Mouse (Mus musculus) lung, adult 18-20 months (tissue): ENCODE measurements at regions not wholly inside any gene's neighbourhood (a gene's known extent, or its start where the extent isn't known, plus 50 kb on each side); places are given as distances from the start of the nearest gene placed in this dataset.

Source experiments
- DNase-seq, 2 experiments: peaks; one replicate each; pipeline ENCODE4 v3.0.0; 2022; ENCODE audit warnings: mixed read lengths in 2 of 2

DNA sequence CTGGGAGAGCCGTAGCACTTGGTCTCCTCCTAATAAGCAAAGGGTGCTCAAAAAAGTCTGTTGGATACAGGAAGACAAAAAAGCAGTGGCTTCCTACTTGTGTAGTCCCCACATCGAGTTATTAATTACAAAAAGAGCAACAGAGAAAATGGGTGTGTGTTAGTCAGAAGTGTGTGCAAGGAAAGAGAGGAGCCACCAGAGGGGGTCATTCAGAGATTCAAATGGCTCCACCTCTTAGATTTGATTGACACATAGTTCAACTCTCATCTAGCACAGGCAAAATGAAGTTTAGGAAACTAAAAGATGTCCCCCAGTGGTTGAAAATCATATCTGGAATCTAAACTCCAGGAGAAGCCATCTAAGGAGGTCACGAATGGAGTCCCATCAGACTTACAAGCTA, 200.2 kb upstream of the Hnrnpa3 start:
- no peak for DNase-seq

DNA sequence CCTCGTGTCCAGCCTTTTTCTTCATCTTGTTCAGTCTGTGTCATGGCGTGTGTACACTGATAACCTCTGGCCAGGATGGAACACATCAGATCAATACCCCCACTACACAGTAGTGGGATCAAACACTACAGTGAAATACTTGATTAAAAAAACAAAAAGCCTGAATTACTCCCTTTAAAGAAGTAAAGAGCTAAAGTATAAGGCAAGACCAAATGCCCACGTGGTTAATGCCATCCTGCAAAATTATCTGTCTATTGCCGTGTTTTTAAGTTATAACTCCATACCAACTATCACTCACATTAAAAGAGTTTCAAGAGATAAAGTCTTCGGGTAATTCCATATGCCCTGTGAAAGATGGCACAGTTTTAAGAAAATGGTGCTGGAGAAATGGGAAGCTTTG, 198.6 kb upstream of the Hnrnpa3 start:
- no peak for DNase-seq

DNA sequence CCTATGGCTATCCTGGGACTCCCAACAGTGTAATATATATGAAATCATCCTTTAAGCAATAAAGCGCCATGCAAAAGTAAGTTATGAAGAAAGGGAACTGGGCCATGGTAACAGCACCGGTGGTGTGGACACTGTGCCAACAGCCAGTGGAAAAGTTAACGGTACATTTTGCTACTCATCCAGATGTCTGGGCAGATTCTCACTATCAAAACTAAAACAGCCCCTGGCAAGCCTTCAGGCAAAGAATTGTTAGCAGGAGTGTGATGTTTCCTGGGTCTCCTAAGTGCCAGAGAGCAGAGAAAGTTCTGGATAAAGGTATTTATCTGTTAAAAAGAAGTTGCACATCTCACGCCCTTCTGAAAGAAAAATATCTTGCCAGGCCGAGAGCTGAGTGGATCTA, 198.0 kb upstream of the Hnrnpa3 start:
- DNase-seq: no peak

DNA sequence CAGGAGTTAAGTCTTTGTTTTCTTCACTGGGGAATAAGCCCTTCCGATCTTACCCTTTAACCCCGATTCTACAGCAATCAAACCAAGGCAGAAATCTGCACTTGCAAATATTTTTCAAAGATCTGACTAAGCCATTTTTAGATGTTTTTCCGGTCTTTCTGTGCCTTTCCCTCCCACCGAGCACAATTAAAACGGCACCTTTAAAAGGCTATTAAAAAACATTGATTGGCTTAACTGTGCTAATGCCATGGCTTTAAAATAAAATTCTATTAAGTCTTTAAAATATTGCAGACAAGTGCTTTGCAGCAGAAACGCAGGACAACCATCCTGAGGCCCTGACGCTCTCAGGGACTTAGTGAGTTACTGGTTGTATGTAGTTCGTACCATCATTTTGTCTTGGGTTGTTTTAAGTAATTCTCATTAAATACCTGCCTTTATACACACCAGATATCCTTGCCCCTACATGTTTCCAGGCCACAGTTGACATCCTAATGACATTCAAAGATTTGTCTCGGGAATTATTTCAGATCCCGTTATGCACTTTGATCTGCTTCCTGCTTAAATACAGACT, 197.6 kb upstream of the Hnrnpa3 start:
- DNase-seq: no peak

DNA sequence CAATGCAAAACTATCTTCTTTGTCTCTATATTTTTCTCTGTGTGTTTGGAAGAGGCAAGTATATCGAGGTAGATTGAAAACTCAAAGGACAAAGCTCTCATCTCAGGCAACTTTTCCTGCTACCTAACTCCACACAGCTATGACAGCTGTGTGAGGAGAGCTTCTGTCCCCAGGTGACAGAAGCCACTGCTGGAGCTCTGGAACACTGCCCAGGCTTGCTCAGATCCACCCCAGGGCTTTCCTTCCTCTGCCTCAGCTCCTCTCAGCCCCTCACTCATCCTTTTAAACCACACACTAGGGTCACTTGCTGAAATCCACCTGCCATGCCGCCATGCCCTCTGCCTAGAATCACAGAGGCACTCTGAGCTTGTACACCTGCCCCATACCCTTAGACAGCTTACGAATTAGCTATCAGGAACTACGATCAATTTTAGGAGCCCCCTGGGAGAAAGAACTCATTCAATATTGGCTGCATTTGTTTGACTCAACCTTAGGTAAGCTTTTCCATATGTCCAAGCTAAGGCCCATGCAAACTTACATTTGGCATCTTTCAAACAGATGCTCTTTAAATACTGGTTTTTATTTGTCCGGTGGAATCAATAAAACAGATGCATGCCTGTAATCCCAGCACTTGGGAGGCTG, 196.9 kb upstream of the Hnrnpa3 start:
- no peak for DNase-seq

DNA sequence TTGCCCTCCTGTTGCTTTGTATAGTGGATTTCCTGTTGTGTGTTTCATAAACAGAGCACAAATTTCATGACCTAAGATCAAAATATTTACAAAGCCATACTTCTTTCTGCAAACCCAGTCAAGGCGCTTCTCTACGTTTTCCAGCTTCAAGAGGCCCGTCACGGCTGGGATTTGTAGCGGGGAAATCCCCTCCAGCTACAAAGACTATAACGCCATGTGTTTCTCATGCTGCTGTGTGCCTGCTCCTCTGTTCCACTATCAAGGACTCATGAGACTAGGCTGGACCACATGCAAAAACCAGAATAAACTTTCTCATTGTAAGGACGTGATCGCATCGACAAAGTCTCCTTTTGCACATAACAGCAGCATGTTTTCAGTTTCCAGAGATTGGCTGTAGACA, 196.0 kb upstream of the Hnrnpa3 start:
- DNase-seq: no peak

DNA sequence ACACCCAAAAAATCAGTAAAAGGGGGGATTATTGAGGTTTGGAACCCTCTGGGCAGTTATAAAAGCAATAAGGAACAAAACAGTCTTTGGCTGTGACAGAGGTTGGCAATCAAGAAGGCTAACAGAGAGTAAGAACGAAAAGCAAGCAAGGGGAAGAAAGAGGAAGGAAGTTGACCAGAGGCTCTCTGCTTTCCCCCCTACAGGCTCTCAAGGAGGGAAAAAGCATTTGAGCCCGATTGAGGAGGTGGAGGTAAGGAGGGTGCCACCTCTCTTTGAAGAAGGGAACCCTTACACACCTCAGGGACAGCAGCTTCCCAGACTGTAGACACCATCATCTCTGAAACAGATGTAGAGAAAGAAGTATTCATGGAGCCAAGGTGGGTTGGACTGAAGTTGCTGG, 194.6 kb upstream of the Hnrnpa3 start:
- DNase-seq: no peak

DNA sequence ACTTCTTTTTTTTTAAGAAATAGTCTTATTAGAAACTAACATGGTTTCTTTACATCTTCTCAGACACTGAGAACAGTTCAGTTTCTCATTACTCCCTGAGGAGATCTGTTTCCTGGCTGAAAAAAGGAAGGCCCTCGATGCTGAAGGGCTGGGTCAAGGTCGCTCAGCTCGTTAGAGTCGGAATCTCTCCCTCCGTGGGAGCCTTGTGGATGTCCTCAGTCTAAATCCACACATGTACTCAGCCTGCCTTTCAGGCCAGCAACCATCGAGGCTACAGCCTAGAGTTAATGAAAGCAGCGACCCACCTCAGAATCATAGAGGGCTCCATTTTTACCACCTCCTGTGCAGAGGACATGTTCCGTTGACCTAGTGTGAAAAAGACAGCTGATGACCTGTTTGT, 190.2 kb upstream of the Hnrnpa3 start:
- no peak for DNase-seq

DNA sequence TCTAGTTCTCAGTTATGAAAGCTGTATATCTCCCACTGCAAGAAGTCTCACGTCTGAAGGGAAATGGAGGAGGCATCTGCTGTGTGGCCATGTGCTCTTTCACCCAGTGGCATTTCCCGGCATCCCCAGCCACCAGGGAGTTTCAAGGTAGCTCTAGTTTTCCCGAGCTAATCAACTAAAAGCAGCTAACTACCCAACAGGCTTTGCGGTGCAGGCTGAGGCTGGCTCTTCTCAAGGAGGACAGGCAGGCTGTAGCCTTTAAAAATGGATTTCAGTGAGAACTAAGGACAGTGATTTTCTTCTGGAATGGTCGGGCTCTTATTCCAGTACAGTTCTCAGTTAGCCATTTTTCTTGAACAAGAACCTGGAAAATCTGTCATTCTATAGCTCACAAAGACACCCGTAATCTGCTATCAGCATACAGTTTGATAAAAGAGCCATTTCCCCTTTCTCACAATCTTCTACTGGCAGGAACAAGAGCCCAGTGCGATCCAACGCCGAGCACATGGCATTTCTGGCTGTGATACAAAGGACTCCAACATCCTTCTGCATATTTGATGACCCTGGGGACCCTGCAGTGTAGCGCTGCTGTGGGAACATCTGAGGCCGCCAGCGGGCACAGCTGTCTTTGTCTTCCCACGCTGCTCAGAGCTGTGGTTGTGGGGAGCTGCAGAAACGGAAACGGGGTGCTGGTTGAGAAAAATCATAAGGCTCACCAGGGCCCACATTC, 188.9 kb upstream of the Hnrnpa3 start:
- DNase-seq: peak; percentile 27 to 31

DNA sequence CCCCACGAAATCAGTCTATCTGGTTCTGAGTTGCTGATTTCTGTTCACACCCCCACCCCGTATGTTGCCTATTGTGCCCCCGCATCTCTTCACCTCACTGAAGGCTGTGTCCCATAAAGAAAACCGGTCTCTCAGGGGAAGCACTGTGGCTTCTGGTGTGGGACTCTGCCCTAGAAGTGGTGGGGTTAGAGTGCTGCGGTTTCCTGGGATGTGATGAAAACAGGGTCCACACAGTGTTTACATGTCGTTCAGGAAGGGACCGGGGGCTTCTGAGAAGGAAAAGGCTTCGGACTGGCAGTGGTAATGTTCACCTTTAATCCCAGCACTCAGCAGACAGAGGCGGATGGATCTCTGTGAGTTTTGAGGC, 188.4 kb upstream of the Hnrnpa3 start:
- DNase-seq: no peak

DNA sequence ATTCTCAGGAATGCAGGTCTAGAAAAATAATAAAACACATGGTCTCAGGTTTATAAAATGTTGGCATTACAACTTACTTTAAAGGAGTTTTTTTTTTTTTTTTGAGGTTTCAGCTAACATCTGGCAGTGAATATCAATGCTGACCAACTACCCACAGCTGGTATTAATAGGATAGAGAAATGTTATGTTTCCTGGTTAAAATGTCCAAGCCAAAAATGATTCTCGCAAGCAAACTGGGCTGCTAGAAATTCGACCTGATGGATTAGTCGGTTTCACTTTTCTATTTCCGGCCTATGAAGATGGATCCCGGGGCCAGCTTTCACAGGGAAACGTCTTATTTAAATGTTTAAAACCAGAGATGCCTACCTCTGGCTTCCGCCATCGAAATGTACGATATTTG, 186.6 kb upstream of the Hnrnpa3 start:
- no peak for DNase-seq

DNA sequence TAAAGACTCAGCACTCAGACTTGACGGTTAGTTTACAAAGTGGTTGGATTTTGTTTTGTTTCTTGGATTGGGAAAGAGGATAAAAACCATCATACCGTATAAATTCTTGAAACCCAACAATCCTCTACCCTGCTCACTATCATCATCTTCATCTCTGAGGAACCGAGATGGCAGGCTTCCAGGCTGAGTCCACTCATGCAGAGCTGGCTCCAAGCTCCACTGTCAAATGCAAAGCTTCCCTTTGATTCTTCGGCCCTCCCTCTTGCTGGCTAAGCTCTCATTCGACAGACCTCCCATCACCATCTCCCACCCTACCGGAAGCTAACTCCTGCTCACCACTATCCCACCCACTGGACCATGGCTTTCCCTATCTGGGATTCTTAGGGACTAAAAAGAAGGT, 184.6 kb upstream of the Hnrnpa3 start:
- no peak for DNase-seq

DNA sequence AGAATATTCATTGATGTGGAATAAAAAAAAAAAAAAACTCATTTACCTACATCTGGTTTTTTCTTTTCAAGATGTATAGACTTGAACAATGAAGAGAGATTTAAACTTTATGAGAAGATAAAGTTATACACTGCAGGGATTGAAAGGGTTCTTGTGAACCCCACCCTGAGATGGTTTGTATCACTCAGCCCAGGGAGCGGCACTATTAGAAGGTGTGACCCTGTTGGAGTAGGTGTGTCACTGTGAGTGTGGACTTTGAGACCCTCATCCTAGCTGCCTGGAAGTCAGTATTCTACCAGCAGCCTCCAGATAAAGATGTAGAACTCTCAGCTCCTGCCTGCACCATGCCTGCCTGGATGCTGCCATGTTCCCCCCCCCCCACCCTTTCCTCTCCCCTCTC, 182.7 kb upstream of the Hnrnpa3 start:
- DNase-seq: no peak

DNA sequence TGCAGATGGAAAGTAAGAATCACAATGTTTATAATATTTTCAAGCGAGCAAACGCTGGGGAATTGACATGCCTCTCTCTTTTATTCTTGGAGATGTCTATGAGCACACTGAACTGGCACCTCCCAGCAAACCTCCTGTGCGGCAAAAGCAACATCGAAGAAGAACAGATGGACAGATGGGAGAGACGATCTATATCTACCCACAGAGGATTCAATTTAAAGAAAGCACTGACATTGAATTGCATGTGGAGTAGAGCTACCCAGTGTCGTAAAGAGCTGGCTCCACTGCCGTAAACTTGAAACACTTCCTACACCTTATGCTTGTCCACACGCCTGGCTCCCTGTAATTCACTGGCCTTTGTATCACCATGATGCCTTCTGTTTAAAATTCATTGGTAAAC, 182.0 kb upstream of the Hnrnpa3 start:
- DNase-seq: no peak

DNA sequence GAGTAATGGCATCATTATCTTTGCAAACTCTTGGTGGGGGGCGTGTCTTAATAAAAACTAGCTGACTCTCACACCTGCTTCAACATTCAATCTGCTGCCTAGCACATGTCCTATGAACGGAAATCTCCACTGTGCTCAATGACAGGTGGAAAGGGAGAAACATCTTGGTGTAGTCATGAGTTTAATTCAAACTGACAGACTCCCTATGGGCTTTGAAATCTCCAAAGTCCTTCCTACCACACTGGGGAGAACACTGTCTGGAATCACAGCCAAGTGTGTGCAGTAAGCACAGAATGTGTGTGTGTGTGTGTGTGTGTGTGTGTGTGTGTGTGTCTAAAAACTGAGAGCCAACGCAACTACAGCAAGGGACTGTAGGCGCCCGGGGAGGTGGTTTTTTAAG, 179.5 kb upstream of the Hnrnpa3 start:
- no peak for DNase-seq

DNA sequence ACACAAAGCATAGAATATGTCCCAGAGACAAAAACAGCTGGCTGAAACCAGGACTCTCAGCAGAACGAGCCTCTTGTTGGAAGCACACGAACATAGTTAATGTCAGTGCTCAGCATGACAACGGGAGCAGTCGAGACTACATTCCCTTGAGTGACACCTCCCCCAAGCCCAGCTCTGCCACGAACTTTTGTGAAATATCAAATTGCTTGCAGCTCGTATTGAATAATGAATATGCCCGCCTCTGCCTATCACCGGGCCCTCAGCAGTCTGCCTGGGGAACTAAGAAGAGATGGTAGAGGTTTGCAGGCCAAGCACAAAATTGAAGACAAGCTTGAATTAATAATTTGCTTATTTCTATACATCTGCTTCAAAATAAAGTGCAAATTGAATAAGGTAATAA, 177.2 kb upstream of the Hnrnpa3 start:
- no peak for DNase-seq

DNA sequence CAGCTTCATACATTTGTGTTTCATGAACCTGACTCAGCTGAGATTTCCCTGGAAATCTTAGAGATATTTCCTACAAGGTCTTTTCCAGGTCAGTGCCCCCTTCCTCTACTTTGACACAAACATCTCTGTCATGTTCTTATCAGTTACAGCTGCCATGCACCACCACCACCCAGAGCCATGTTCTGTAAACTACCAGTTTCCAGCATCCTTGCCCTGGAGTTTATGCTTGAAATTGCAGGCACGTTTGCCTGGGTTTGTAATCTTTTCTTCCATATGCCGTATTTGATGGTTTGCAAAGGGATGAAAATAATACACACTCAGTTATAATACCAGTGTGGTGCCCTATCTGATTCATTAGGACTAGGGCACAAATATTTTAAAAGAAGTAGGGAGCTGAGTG, 176.6 kb upstream of the Hnrnpa3 start:
- DNase-seq: no peak

DNA sequence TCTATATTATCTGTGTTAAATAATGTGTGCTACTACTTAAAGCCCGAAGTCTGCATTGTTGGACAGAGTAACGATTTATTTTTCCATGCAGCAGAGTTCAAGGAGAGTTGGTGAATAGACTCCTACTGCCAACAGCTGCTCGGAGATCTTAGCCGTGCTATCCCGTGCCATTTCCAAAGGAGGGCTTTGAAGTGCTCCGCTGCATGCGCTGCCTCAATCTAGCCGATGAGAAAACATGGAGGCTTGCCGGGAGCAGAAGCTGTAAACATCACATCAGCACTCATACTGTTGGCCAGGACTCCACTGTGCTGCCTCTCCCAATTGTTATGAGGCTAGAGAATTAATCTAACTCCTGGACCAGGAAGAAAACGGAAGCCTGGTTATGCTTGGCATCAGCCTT, 174.1 kb upstream of the Hnrnpa3 start:
- DNase-seq: no peak

DNA sequence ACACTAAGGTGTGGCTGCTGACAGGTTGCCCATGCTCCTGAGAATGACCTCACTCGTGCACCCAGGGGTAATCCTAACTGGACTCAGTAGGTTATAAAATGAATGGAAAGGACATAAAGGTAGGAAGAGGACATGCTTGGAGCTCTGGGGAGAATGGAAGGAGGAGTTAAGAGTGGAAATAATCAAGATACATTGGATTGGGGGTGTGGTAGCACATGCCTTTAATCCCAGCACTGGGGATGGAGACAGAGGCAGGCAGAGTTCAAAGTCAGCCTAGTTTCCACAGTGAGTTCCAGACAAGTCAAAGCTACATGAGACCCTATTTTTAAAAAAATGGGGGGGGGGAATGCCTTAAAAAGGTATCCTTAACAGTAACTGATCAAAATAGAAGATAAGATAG, 167.9 kb upstream of the Hnrnpa3 start:
- no peak for DNase-seq

DNA sequence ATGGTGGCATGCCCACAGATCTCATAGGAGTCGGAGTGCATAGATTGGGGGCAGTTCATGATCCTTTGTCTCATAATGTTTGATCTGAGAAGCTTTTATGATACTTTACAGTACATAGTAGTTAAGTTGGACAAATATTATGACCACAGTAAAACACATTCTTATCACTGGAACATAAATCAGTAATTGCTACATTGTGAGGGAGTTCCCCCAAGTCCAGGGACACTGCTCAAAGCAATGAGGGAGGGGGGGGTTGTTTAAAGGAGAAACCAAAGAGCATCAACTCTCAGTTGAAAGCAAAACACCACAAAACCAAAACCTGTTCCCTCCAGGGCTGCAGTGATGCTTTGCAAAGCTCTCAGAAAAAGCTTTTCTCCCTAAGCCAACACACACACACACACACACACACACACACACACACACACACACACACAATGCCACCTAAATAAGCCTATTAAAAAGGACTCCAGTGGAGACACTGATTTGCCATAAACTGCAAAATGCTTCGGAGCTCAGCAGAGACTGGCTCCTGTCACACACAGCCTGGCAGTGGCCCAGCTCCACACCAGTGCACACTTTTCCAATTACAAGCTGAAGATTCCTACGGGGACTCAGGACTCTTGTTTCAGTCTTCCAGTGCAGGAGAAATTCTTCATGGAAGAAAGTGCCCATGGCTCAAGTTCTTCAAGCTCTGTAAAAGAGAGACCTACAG, 167.1 kb upstream of the Hnrnpa3 start:
- no peak for DNase-seq

DNA sequence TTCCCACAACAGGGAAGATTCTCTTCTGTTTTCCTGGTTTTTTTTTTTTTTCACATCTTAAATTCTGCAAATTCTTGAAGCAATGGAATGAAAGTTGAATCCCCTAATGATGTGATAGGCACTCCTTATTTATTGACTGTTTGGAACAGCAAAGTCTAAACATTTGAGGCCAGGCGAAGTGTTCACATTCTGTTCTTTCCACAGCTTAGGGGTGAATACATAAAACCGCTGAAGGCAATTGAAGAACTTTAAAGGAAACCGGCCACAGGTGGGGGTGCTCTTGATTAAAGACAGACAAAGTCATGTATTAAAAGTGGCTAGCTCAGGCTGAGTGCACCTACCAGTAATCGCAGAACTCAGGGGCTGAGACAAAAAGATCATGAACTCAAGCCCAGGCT, 166.6 kb upstream of the Hnrnpa3 start:
- peak in 1 of 2 experiments; percentile 24 for DNase-seq

DNA sequence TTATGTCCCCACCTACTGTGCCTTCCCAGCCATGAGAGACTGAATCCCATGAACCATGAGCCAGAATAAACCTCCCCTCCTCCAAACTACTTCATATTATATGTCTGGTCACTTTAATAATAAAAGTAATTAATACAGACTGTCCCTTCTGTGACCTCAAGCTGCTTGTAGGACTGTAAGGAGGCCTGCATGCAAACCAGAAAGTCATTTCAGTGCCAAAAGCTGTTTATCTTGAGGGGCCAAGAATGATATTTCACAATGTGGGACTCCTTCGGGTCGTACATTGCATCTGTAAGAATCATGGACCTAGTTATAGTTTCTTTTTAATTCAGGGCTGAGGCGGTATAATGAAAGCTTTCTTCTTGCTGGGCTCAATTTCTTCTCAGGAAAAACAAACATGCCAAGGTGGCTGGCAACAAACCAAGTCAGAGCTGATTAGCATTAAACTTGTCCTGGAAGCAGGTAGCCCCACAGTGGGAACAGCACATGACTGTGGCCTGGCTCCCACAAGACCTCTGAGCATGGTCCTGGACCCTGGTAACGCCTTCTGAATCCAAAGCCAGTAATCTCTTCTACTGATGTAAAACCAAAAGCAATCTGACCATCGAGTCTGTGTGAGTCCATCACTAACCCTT, 162.3 kb upstream of the Hnrnpa3 start:
- DNase-seq: peak in 1 of 2 experiments; percentile 7

DNA sequence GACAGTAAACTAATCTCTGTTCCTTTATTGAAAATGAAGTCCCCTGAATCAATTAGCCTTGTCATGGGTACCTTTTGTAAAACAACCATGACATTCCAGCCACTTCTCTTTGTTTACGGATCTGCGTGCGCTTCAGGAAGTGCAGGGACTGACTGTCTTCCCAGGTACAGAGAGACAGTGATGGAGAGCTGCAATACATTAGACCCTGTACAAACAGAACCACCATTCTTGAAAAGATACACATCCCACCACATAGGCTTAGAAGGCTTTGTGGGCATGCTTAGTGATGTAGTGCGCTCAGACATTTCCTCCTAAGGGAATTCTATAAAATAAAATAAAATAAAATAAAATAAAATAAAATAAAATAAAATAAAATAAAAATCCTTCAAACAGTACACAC, 148.8 kb upstream of the Hnrnpa3 start:
- no peak for DNase-seq
